Mouse (Mus musculus) cerebellum, adult 9-10 months (tissue): ENCODE measurements at regions not wholly inside any gene's neighbourhood (a gene's known extent, or its start where the extent isn't known, plus 50 kb on each side); places are given as distances from the start of the nearest gene placed in this dataset.

Source experiments
- DNase-seq: peaks from one replicate; pipeline ENCODE4 v3.0.0; 2022

DNA sequence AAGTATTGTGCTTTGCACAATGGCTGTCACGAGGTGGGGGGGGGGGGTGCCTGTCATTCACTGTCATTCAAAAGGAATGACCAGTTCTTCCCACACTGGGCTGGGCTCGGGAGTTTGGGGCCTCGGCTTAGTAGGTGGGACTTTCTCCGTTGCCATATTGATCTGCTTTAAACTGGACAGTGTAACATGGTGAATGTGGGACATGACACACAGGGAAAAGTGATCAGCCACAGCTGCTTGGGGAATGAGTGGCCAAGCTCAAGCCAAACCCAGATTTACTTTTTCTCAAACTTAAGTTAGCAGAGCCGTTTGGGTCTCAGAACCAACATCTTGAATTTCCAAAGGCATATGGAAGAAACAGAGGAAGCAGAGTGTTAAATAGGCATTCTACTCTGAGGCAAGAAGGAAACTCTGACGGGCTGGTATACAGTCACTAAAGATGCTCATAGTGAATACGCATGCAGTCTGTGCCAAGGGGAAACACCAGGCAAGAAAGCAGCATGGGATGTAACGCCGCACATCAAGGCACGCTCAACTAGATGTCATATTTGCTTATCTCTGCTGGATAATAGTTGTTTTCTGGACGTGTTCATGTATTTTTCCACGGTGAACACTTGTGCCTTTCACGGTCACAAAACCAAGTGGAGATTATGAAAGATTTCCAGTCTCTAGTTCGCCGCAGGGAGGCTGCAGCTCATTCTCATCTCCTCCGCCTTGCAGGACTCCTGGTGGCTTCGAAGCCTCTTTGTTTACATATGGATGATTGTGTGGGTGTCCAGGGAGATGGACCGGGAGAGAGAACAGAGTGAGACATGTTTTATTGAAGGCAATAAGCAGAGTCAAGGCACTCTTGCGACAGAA is 72.3 kb upstream of the 1700024P04Rik start:
- DNase-seq = no peak

DNA sequence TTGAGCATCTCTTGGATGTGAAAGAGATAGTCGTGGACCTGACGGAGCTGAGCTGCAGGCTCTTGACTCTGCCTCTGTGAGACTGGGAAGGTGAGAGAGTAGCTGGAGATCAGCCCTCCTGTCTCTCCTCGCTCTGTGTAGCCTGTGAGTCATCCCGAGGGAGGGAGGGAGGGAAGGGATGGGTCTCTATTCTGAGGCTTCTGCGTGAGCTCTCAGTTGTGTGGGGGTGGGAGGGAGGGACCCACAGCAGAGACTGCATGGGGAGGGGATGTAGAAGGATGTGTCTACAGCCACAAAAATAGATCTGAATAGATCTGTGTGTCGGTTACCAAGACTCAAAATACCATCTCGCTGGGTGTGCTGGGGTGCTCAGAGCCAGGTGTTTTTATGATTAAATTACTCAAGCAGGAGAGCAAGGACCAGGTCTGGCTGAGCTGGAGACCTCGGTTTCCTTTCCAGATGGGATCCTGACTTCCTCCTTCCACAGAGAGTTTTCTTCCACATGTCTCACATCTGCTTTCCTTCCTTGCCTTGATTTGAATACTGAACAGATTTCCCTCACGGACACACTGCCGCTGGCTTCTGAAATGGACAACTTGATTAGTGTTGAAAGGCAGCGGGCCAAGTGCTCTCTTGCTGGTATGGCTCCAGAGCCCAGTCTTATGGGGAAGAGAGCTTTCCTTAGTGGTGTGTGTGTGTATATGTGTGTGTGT is 71.4 kb upstream of the 1700024P04Rik start:
- DNase-seq = no peak

DNA sequence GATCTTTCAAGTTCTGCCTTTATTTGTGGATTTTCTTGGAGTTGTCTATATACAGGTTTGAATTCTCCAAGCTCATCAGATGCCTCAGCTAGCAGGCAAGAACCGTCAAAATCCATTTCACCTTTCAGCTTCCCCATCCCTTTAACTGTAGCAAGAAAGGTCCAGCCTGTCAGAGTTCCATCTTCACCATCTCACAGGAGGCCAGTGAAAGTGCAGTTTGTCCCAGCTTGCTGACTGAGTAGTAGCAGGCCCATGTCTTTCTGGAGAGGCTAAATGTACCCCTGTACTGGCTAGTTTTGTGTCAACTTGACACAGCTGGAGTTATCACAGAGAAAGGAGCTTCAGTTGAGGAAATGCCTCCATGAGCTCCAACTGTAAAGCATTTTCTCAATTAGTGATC is 67.7 kb upstream of the 1700024P04Rik start:
- DNase-seq = no peak

DNA sequence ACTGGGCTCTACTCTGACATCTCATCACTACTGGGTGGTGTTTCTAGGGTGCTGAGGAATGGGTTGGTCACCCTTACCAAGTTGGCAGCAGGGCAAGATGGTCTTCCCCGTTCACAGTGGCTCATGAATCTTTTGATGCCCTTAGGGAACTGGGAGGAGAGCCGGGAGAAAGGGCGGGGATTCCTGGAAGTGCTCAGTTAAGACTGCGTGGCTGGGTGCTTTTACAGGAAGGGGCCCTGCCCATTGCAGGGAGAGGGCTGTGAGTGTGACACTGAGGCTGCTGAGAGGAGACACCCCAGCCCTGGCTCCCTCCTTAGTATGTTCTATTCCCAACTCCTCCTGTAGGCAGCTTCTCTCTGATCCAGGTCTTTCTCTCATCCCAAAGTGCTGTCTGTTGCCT is 65.3 kb upstream of the 1700024P04Rik start:
- DNase-seq = no peak

GRCm38 (mm10) chr13:99048651-99049100 is 64.3 kb upstream of the 1700024P04Rik start:
- DNase-seq = no peak

DNA sequence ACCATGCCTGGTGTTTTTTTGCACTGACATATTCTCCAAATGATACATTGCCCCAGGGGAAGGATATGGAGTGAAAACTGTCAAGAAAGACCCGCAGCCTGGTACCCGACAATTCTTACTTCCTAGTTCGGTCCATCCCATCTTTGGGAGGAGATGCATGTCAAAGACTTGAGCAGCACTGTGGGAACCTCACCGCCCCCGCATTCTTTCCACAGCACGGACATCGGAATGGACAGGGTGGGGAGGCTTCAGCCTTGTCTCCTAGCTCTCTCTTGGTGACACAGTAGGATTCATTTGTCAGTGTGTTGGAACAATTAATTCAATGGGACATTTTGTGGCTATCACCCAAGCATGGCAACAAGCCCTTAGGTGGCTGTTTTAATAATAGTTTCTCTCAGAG is 62.9 kb upstream of the 1700024P04Rik start:
- DNase-seq = no peak

- DNase-seq = no peak
Observed at GRCm38 (mm10) chr13:99046737-99047136, 62.4 kb upstream of the 1700024P04Rik start.

GRCm38 (mm10) chr13:99042086-99042485 is 57.7 kb upstream of the 1700024P04Rik start:
- DNase-seq = no peak

DNA sequence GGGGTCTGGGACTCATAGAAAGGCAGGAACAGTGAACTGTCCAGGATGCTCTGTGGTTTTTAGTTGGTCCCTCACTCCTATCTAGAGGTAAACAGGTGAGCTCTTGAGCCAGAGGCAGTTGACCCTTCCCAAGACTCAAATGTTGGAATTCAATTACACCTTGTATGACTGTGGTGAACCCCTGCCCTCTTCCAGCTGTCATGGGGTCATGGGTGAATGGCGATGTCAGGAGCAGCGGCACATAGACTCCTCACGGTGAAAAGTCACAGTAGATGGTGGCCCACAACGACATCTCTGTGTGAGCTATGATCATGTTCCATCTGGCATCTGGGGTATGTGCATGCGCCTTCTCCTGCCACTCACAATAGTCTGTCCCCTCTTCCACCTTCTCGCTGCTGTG is 56.9 kb upstream of the 1700024P04Rik start:
- DNase-seq = no peak

DNA sequence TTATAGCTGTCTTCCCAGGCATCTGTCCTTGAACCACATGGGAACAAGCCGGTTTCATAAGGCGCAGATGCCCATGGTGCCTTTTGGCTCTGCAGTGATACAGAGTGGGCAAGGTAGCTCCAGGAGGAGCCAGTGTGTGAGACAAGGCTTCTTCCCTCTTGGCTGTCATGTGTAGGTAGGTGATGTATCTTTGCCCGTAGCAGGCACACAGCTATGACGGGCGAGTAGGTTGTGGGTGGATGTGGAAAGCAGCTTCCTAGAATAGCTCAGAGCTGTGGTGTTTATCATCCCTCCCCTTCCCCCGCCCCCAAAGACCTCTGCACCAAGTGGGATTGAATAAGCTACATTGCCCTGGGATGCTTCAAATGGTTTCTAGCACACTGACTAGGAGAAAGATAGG is 56.5 kb upstream of the 1700024P04Rik start:
- DNase-seq = no peak

- no peak for DNase-seq
Observed at GRCm38 (mm10) chr13:99040171-99040570, 55.8 kb upstream of the 1700024P04Rik start.

DNA sequence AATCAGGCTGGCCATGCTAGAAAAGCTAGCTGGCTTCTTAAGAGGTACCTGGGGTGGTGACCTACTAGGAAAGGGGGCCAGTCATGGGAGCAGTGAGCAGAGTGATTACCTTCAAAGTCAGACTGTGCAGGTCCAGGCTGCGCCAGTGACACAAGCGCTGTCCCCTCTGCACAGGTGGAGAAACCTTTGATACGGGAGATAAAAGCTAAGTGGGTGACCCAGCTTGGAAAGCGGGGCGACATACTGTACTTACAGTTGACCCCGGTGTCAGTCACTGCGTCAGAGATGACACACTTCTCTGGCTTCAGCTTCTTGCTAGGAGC is 54.7 kb upstream of the 1700024P04Rik start:
- DNase-seq = no peak

GRCm38 (mm10) chr13:99038198-99039062 is 54.1 kb upstream of the 1700024P04Rik start:
- DNase-seq = no peak

DNA sequence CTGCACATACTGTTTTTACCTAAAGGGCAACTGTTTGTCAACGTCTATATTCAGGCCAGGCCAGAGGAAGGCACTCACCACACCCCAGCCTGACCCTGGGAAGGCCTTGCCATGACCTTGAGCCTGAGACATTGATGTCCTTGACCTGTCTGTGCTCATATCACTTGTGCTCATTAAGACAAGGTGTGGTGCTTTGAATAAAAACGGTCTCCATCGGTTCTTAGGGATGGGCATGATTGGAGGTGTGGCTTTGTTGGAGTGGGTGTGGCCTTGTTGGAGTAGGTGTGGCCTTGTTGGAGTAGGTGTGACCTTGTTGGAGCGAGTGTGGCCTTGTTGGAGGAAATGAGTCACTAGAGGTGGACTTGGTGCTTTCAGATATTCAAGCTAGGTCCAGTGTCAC is 52.8 kb upstream of the 1700024P04Rik start:
- no peak for DNase-seq
